Mouse (Mus musculus) midbrain, embryonic 12.5 days (tissue): ENCODE results near the gene Fbxw4. TPM values are rescaled to one million over a fixed set of nuclear protein-coding genes. Genes with fewer than 3 reads are reported as not detected.

Experiments used
- ATAC-seq: fragments of 200-750 bp; cut with Nextera tagmentation; 2 replicates; pipeline ENCODE4 v1.8.0; 2017; ENCODE audit warnings: low read depth, moderate TSS enrichment, moderate library complexity; ENCODE audit not compliant: low FRiP score
- H3K27ac ChIP-seq: fragments of 300-500 bp; sonication (generic); replicated peaks from 2 replicates; pipeline ENCODE4 v1.5.1; 2016; ENCODE audit warnings: mild to moderate bottlenecking
- H3K27me3 ChIP-seq: fragments of 300-500 bp; sonication (generic); 2 replicates; pipeline ENCODE4 v1.6.1; 2016; ENCODE audit warnings: mild to moderate bottlenecking
- H3K36me3 ChIP-seq: fragments of 300-500 bp; sonication (generic); 2 replicates; pipeline ENCODE4 v1.6.1; 2016
- H3K4me1 ChIP-seq: fragments of 300-500 bp; sonication (generic); 2 replicates; pipeline ENCODE4 v1.6.1; 2016
- H3K4me2 ChIP-seq: fragments of 300-500 bp; sonication (generic); replicated peaks from 2 replicates; pipeline ENCODE4 v1.6.1; 2016; ENCODE audit warnings: mild to moderate bottlenecking, moderate library complexity
- H3K4me3 ChIP-seq: fragments of 300-500 bp; sonication (generic); 2 replicates; pipeline ENCODE4 v1.5.1; 2016; ENCODE audit warnings: mild to moderate bottlenecking
- H3K9ac ChIP-seq: fragments of 300-500 bp; sonication (generic); replicated peaks from 2 replicates; pipeline ENCODE4 v1.6.1; 2016; ENCODE audit warnings: mild to moderate bottlenecking, moderate library complexity
- H3K9me3 ChIP-seq: fragments of 300-500 bp; sonication (generic); 2 replicates; pipeline ENCODE4 v1.6.1; 2016; ENCODE audit warnings: mild to moderate bottlenecking
- WGBS: fragments of 180-500 bp; shearing (Covaris S2); methylation state at CpG from one replicate; pipeline ENCODE4 v1.1.7; 2016; 5-methylcytosine and 5-hydroxymethylcytosine counted together
- polyA plus RNA-seq: library from polyadenylated mRNA; unstranded; fragments of >200 nt; fragmentation: Nextera tagmentation; extraction: Ambion mirVana; gene quantifications from 2 replicates; pipeline ENCODE4 v1.2.1, GENCODE M21; 2016

Gene Fbxw4
- 4.2 and 5.9 TPM in 2 replicates for polyA plus RNA-seq

GRCm38 (mm10) chr19:45659738-45660502 is at the start of gene Fbxw4:
Gene Fbxw4 (minus strand): TSS chr19:45660312.
- Histone ChIP-seq H3K4me3 (peak within 1 kb of the TSS; percentile 81), H3K9me3 (no peaks in the 10 kb centered on the region), H3K4me2 (peak within 1 kb of the TSS; percentile 80), H3K36me3 (no peaks in the 10 kb centered on the region), H3K9ac (peak within 1 kb of the TSS; percentile 97), H3K27me3 (peaks cover 3% of the 10 kb centered on the region; the same call in 1 of the 2 replicates), H3K4me1 (peaks cover 27% of the 10 kb centered on the region), H3K27ac (peak within 1 kb of the TSS; percentile 95)
- WGBS, result 1% methylated on average over 74 of the region's 94 CpGs
- ATAC-seq, result peak; percentile 87

GRCm38 (mm10) chr19:45708704-45709103 is 48.6 kb upstream of the Fbxw4 start:
- 70% methylated on average over 3 of the region's 3 CpGs for WGBS
- Histone ChIP-seq H3K27ac (no peak overlapping the region), H3K9ac (no peak overlapping the region), H3K36me3 (no peaks in the 10 kb centered on the region), H3K4me2 (no peak overlapping the region), H3K4me1 (no peaks in the 10 kb centered on the region), H3K27me3 (peaks cover 40% of the 10 kb centered on the region), H3K9me3 (no peaks in the 10 kb centered on the region), H3K4me3 (no peak overlapping the region)
- ATAC-seq, result no peak

GRCm38 (mm10) chr19:45696281-45696600 is 36.1 kb upstream of the Fbxw4 start:
- Histone ChIP-seq H3K4me3 (no peak overlapping the region), H3K9me3 (no peaks in the 10 kb centered on the region), H3K27ac (no peak overlapping the region), H3K4me2 (no peak overlapping the region), H3K9ac (no peak overlapping the region), H3K27me3 (peaks cover 42% of the 10 kb centered on the region), H3K4me1 (peaks cover 10% of the 10 kb centered on the region; the same call in 1 of the 2 replicates), H3K36me3 (no peaks in the 10 kb centered on the region)
- 55% methylated on average over 6 of the region's 6 CpGs for WGBS
- no peak for ATAC-seq

DNA sequence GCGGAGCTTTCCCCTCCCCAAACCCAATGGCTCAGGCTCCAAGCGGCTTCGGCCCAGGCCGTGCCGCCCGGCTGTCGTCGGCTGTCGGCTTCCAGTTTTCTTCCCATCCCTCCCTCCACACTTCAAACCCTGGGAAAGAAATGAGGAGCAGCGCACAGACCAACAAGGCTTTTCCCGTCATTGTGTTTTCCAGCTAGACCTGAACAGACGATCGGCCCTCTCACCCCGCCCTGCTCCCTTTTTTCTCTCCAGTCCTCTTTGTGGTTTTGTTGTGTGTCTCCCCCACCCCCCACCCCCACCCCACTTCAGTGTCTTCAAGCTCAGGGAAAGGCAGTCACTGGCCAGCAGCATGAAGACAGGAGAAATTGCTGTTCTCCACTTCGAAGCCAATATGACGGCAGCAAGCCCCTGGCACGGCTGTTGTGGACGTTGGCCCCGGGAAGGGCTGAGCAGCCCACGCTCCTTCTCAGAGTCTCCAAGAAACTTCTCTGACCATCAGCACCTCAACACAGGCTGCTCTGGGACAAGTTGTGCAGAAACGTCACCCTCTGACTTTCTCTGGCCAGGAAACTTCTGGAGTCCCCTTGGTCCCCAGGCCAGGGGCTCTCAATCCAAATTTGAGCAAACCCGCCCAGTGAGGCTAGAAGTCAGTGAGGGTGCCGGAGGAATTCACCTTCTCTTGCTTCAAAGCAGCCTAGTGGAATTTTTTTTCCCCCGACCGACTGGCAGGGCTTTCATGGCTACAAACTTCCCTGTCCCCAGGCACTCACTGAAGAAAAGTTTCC is 35.6 kb upstream of the Fbxw4 start:
- Histone ChIP-seq H3K27me3 (peaks cover 44% of the 10 kb centered on the region), H3K27ac (no peak overlapping the region), H3K4me1 (peaks cover 10% of the 10 kb centered on the region; the same call in 1 of the 2 replicates), H3K9me3 (no peaks in the 10 kb centered on the region), H3K4me2 (peak overlapping the region; percentile 35), H3K4me3 (no peak overlapping the region), H3K9ac (0 out of 2 replicates have a peak overlapping the region, but pooled peaks have one; percentile 21), H3K36me3 (no peaks in the 10 kb centered on the region)
- WGBS, result 16% methylated on average over 25 of the region's 25 CpGs
- ATAC-seq, result no peak

DNA sequence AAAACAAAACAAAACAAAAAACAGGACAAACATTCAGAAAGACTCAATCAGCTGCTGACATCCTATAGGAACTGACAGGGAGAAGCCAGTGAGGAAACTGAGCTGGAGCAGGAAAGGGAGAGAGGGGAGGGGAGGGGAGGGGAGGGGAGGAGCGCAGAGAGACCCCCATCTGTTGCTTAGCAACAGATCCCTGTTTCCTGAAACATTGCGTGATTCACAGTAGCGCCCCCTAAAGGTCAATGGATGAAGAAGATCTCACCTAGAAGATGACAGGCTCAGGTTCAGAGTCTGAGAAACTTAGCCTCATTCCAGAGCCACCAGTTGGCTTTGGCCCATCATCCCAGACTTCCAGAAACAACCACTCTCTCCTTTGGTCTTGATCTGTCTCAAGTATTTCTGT is 33.9 kb upstream of the Fbxw4 start:
- H3K9ac ChIP-seq, result no peak overlapping the region
- H3K27me3 ChIP-seq, result peaks cover 50% of the 10 kb centered on the region
- no peak overlapping the region for H3K4me3 ChIP-seq
- no peak for ATAC-seq
- peaks cover 10% of the 10 kb centered on the region; the same call in 1 of the 2 replicates for H3K4me1 ChIP-seq
- WGBS, result 48% methylated on average over 3 of the region's 3 CpGs
- no peaks in the 10 kb centered on the region for H3K36me3 ChIP-seq
- H3K27ac ChIP-seq, result no peak overlapping the region
- H3K4me2 ChIP-seq, result no peak overlapping the region
- no peaks in the 10 kb centered on the region for H3K9me3 ChIP-seq

- H3K4me1 ChIP-seq, result peaks cover 10% of the 10 kb centered on the region; the same call in 1 of the 2 replicates
- H3K9me3 ChIP-seq, result no peaks in the 10 kb centered on the region
- no peak overlapping the region for H3K4me3 ChIP-seq
- no peak overlapping the region for H3K27ac ChIP-seq
- H3K27me3 ChIP-seq, result peaks cover 51% of the 10 kb centered on the region
- no peak overlapping the region for H3K4me2 ChIP-seq
- WGBS, result 93% methylated on average over 8 of the region's 8 CpGs
- no peaks in the 10 kb centered on the region for H3K36me3 ChIP-seq
- ATAC-seq, result no peak
- no peak overlapping the region for H3K9ac ChIP-seq
Observed at GRCm38 (mm10) chr19:45692211-45692610, 32.1 kb upstream of the Fbxw4 start.

DNA sequence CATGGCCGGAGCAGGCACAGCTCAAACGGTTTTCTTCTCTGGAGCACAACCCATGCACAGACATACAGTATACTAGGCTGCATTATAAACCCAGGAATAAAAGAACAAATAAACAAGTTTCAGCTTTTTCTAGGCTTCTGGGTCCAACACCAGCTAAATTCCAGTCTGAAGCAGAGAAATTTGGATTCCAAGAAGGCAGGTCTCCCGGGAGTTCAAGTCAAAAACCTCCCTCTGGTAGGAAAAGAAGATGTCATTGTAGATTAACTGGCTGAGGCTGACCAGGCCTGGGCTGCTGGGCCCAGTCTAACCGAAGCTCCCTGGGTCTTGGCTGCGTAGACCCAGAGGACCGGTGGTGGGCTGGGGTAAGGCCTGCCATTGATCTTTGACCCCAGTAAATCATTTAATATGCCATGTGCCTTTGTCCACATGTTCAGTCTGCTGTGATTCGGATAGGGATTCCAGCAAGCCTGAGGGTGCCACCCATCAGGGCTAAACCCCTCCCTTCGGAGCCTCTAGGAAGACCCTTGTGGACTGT is 31.0 kb upstream of the Fbxw4 start:
- Histone ChIP-seq H3K9ac (no peak overlapping the region), H3K9me3 (no peaks in the 10 kb centered on the region), H3K4me1 (peaks cover 10% of the 10 kb centered on the region; the same call in 1 of the 2 replicates), H3K36me3 (no peaks in the 10 kb centered on the region), H3K4me2 (no peak overlapping the region), H3K4me3 (no peak overlapping the region), H3K27ac (no peak overlapping the region), H3K27me3 (peaks cover 50% of the 10 kb centered on the region)
- no peak for ATAC-seq
- 71% methylated on average over 8 of the region's 8 CpGs for WGBS

DNA sequence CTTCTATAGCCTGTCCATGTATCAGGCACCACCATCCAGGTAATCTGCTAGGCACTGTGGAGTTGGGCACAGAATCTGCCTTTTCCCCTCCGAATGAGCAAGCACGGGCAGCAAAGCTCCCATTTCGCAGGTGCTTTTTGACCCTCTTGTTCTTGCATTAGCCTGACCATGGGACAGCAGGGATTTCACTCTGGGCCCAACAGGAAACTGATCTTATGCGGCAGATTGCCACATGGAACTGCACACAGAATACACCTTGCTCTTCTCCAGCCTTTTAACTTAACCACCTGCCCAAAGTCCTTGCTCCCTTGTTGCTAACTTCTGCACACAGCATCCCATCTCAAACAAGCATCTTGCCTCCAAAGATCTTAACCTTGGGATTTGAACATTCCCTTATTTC is 26.9 kb upstream of the Fbxw4 start:
- Histone ChIP-seq H3K4me2 (no peak overlapping the region), H3K27ac (no peak overlapping the region), H3K36me3 (no peaks in the 10 kb centered on the region), H3K4me1 (no peaks in the 10 kb centered on the region), H3K4me3 (no peak overlapping the region), H3K27me3 (peaks cover 38% of the 10 kb centered on the region), H3K9ac (no peak overlapping the region), H3K9me3 (no peaks in the 10 kb centered on the region)
- no peak for ATAC-seq
- 72% methylated on average over 4 of the region's 4 CpGs for WGBS

GRCm38 (mm10) chr19:45683676-45684075 is 23.6 kb upstream of the Fbxw4 start:
- ATAC-seq, result no peak
- no peak overlapping the region for H3K4me2 ChIP-seq
- H3K27ac ChIP-seq, result no peak overlapping the region
- no peak overlapping the region for H3K9ac ChIP-seq
- 87% methylated on average over 10 of the region's 10 CpGs for WGBS
- H3K27me3 ChIP-seq, result peaks cover 55% of the 10 kb centered on the region
- H3K4me3 ChIP-seq, result no peak overlapping the region
- H3K4me1 ChIP-seq, result no peaks in the 10 kb centered on the region
- H3K9me3 ChIP-seq, result no peaks in the 10 kb centered on the region
- H3K36me3 ChIP-seq, result no peaks in the 10 kb centered on the region

- Histone ChIP-seq H3K4me3 (no peak overlapping the region), H3K27ac (no peak overlapping the region), H3K9me3 (no peaks in the 10 kb centered on the region), H3K4me1 (peaks cover 13% of the 10 kb centered on the region), H3K4me2 (no peak overlapping the region), H3K27me3 (peaks cover 63% of the 10 kb centered on the region), H3K9ac (no peak overlapping the region), H3K36me3 (no peaks in the 10 kb centered on the region)
- ATAC-seq, result no peak
- 75% methylated on average over 3 of the region's 3 CpGs for WGBS
Observed at GRCm38 (mm10) chr19:45680495-45681130, 20.5 kb upstream of the Fbxw4 start.

DNA sequence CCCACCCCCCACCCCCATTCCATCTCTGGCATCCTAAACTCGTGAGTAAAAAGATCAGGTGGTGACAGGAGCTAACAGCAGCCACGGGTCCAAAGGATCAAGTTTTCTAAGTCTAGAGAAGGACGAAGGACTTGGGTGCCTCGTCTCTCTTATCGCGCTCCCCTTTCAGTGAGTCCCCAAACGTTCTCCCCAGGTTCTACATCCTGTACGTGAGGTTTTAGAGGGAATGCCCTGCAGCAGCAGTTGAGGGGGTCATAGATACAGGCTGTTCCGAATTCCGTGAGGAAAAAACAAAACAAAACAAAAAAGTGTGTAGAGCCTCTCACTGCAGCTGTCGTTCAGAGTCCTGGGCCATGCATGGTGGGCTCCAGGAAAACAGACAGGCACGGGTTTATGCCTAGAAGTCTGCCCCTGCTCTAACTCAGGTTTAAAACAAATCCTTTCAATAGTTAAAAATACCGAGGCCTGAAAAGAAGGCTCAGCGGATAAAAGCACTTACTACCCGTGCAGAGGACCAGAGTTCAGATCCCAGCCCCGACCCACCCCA is 16.7 kb upstream of the Fbxw4 start:
- Histone ChIP-seq H3K36me3 (no peaks in the 10 kb centered on the region), H3K9me3 (no peaks in the 10 kb centered on the region), H3K27ac (no peak overlapping the region), H3K4me2 (peak overlapping the region; percentile 52), H3K4me1 (peaks cover 14% of the 10 kb centered on the region), H3K4me3 (peak overlapping the region; percentile 32), H3K27me3 (peaks cover 80% of the 10 kb centered on the region), H3K9ac (no peak overlapping the region)
- WGBS, result 4% methylated on average over 16 of the region's 16 CpGs
- ATAC-seq, result no peak
